Mouse (Mus musculus): Measurements from ENCODE around the gene Osbpl8.

DNA sequence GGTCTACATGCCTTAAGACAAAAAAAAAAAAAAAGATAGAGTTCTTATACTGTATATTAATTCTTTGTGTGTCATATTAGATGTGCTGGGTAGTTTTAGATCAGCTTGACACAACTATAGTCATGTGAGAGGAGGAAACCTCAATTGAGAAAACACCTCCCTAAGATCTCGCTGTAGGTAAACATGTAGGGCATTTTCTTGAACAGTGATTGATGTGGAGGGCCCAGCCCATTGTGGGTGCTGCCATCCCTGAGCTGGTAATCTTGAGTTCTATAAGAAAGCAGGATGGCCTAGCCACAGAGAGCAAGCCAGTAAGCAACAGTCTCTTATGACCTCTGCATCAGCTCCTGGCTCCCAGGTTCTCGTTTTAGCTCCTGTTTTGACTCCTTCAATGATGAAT lies 50.1 kb downstream of the Osbpl8 start:
- no peak for TF ChIP-seq CTCF (IDR thresholded peaks at IDR 0.05; ENCODE audit: extremely low read depth, insufficient read depth, insufficient read length, insufficient replicate concordance)
- TF ChIP-seq POLR2A (IDR thresholded peaks at IDR 0.05; ENCODE audit: low read depth, low read length) = no peak
